ENCODE assay signal across 6 mouse cellular contexts in genomic region chr5:145338756-145339155, GRCm38 (mm10).
DNase-seq lines count a peak whose midpoint lies in the region; ATAC-seq lines count a peak whose summit lies in the region.

No protein-coding gene starts in this region.

- DNase-seq in adipocyte (ENCODE audit: low spot score), result peak; percentile 14
- peak; percentile 8 to 33 for DNase-seq in frontal cortex, postnatal 36 days (ENCODE audit: low spot score in 2 of 2)
- DNase-seq in left cerebral cortex, adult 11 months (ENCODE audit: low spot score), result peak; percentile 10
- DNase-seq in left cerebral cortex, adult 9 months (ENCODE audit: low spot score in 2 of 2), result peak; percentile 27
- peak; percentile 27 for DNase-seq in telencephalon, adult 2 months (ENCODE audit: low read depth, low spot score)

- ATAC-seq in frontal cortex, adult (ENCODE audit: low TSS enrichment), result peak; percentile 99

Comparison
In these comparisons a context has a peak if more than half of its experiments do, and no peak if none do; other contexts are left out.
1. Peak in every context shown above with its lines: DNase-seq and ATAC-seq.